Mouse (Mus musculus) embryonic fibroblast, embryonic 13.5 days (primary cell): ENCODE data around the gene Yy1. TPM values are rescaled to one million over a fixed set of nuclear protein-coding genes. Genes with fewer than 3 reads are reported as not detected.

ENCODE experiments used
- H3K27ac ChIP-seq: 2 replicates; pipeline ENCODE4 v1.5.1; 2012; ENCODE audit warnings: low read length, control low read depth, inconsistent platforms; ENCODE audit not compliant: insufficient read depth
- H3K4me1 ChIP-seq: 2 replicates; pipeline ENCODE4 v1.6.1; 2011; ENCODE audit warnings: low read length; ENCODE audit not compliant: control insufficient read depth, insufficient read depth
- H3K4me3 ChIP-seq: 2 replicates; pipeline ENCODE4 v1.5.1; 2011; ENCODE audit warnings: mild to moderate bottlenecking, control low read depth, low read length; ENCODE audit not compliant: insufficient read depth
- CTCF ChIP-seq: IDR thresholded peaks from 2 replicates; pipeline ENCODE4 v1.5.1; 2011; ENCODE audit warnings: mild to moderate bottlenecking, control low read depth, low read length, moderate library complexity, borderline replicate concordance; ENCODE audit not compliant: insufficient read depth
- POLR2A ChIP-seq: IDR thresholded peaks from 2 replicates; pipeline ENCODE4 v1.6.1; 2011; ENCODE audit warnings: low read depth, mild to moderate bottlenecking, control low read depth, low read length, moderate library complexity
- polyA plus RNA-seq: library from polyadenylated mRNA; stranded (reverse); fragments of >200 nt; gene quantifications from 2 replicates; pipeline ENCODE4 v1.2.4, GENCODE M21; 2011; ENCODE audit warnings: low read depth; ENCODE audit not compliant: missing spikeins, insufficient read length

Gene Yy1
- polyA plus RNA-seq, result 71.2 and 73.8 TPM in 2 replicates

DNA sequence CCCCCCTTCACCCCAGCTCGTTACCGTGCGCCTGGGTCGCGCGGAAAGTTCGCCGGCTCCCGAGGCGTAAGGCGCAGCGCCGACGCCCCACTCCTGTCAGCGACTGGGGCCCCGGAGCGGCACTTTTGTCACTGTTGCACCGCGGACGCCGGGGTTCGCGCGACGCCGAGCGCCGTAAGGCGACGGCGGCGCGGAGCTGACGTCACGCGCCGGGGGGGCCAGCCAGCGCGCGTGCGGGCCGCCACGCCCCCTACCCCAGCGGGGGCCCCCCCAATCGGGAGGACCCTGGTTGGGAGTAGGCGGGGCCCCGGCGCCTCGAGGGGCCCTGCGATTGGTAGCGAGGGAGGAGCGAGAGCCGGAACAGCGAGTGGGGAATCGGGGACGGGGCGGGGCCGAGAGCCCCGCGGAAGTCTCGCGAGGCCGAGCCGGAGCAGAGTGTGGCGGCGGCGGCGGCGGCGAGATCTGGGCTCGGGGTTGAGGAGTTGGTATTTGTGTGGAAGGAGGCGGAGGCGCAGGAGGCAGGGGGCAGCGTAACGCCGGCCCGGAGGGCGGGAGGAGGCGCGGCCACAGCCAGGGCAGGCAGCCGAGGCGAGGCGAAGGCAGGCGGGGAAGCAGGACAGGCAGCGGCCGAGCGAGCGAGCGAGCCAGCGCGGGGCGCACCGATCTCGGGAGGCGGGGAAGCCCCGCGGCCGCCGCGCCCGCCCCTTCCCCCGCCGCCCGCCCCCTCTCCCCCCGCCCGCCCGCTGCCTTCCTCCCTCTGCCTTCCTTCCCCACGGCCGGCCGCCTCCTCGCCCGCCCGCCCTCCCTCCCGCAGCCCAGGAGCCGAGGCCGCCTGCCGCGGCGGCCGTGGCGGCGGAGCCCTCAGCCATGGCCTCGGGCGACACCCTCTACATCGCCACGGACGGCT is at the start of gene Yy1:
Gene Yy1 (plus strand): TSS at position 428 of the 907 bp plus-strand sequence.
- peak; percentile 84 for TF ChIP-seq POLR2A
- no peak for TF ChIP-seq CTCF
- peak within 1 kb of the TSS; percentile 98 for H3K27ac ChIP-seq
- no peaks in the 10 kb centered on the region; the same call in none of the 2 replicates for H3K4me1 ChIP-seq
- H3K4me3 ChIP-seq, result peak within 1 kb of the TSS; percentile 82

DNA sequence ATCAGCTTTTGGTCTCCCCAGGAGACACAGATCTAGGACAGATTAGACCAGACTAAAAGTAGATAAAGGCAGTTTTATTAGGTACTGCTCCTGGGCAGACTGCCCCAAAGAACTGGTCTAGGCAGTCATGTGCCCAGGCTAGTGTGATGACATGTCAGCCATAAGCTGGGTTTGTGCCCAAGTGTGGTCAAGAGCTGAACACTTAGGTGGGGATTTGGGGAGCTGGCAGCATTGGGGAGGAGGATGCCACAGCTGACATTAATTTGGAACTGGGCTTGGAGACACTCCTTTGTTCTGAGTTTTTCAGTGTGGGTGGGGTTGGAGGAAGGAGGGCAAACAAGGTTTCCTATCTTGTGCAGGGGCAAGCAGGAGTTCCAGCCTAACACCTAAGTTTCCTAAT is 46.8 kb upstream of the Yy1 start:
- TF ChIP-seq CTCF (no peak), POLR2A (no peak)
- Histone ChIP-seq H3K4me1 (no peaks in the 10 kb centered on the region), H3K4me3 (no peak overlapping the region), H3K27ac (no peak overlapping the region)

- TF ChIP-seq CTCF (no peak), POLR2A (no peak)
- H3K4me3 ChIP-seq, result no peak overlapping the region
- no peaks in the 10 kb centered on the region for H3K4me1 ChIP-seq
- H3K27ac ChIP-seq, result no peak overlapping the region
Measured at GRCm38 (mm10) chr12:108749019-108749418, 43.8 kb upstream of the Yy1 start.

GRCm38 (mm10) chr12:108749454-108749853 is 43.3 kb upstream of the Yy1 start:
- no peak for TF ChIP-seq POLR2A
- TF ChIP-seq CTCF, result no peak
- no peaks in the 10 kb centered on the region for H3K4me1 ChIP-seq
- H3K27ac ChIP-seq, result no peak overlapping the region
- no peak overlapping the region for H3K4me3 ChIP-seq

- Histone ChIP-seq H3K27ac (no peak overlapping the region), H3K4me3 (no peak overlapping the region), H3K4me1 (no peaks in the 10 kb centered on the region)
- TF ChIP-seq CTCF (no peak), POLR2A (no peak)
Measured at GRCm38 (mm10) chr12:108750226-108750625, 42.5 kb upstream of the Yy1 start.

DNA sequence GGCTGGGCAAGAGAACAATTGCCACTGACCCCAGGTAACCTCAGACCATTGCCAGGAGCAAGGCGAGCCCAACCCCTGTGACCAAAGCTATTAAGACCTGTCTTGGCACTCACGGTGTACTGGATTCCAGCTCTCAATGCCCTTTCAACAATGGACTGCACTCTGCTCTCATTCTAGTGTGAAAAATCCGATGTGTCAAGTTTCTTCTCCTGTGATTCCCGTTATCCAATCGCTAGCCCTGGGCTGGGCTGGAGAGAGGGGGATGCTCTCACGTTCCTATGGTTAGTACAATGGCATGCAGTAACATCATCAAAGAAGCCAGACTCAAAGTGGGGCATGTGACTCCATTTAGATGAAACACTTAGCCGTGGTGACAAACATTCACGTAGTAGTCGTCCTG is 41.0 kb upstream of the Yy1 start:
- TF ChIP-seq POLR2A, result no peak
- TF ChIP-seq CTCF, result no peak

DNA sequence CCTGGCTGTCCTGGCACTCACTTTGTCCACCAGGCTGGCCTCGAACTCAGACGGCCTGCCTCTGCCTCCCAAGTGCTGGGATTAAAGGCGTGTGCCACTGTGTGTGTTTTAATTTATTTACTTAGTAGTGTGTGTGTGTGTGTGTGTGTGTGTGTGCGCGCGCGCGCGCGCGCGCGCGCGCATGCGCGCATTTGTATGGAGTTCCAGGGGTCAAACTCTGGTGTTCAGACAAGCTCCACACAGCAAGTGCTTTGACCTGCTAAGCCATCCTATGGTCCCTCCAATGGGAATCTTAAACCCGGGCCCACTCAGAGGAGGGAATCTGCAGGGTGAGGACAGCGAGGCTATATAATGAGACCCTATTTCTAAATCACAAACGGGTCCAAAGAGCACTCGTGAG is 37.6 kb upstream of the Yy1 start:
- Histone ChIP-seq H3K4me3 (no peak overlapping the region), H3K4me1 (no peaks in the 10 kb centered on the region), H3K27ac (no peak overlapping the region)
- TF ChIP-seq POLR2A (no peak), CTCF (no peak)

More for the DNA sequence above, 41.0 kb upstream of the Yy1 start:
- Histone ChIP-seq H3K4me3 (no peak overlapping the region), H3K27ac (no peak overlapping the region), H3K4me1 (no peaks in the 10 kb centered on the region)

DNA sequence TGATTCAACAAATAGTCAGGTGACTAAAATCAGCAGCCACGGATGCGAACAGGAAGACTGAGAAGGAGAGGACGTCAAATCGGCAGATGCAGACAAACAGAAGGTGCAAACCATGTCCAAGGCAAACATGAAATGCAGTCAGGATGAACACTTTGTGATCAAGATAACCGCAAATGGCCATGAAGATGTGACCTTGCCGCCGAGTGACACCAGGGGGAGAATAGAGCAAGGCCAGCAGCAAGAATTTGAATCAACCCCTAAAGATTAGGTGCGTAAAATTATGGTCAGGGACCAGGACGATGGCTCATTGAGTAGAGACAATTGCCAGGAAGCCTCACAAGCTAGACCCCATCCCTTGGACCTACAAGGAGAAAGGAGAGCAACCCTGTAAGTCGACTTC is 36.2 kb upstream of the Yy1 start:
- Histone ChIP-seq H3K27ac (no peak overlapping the region), H3K4me1 (no peaks in the 10 kb centered on the region), H3K4me3 (no peak overlapping the region)
- no peak for TF ChIP-seq POLR2A
- no peak for TF ChIP-seq CTCF

GRCm38 (mm10) chr12:108757717-108758257 is 35.0 kb upstream of the Yy1 start:
- TF ChIP-seq POLR2A (peak; percentile 79), CTCF (peak; percentile 86)

DNA sequence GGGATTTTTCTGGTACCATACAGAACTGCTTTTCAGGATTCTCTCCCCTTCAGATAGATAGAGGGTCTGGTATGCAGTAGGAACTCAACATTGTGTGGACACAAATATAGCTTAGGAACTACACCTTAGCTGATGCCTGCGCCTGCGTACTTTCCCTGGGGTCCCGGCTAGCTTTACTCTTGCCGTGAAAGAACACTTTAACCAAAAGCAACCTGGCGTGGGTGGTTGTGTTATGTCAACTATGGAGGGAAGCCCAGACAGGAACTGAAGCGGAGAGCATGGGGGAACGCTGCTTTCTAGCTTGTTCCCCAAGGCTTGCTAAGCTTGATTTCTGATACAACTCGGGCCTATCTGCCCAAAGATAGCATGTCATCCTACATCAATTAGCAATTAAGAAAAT is 34.5 kb upstream of the Yy1 start:
- no peak for TF ChIP-seq CTCF
- TF ChIP-seq POLR2A, result no peak
- Histone ChIP-seq H3K27ac (no peak overlapping the region), H3K4me3 (no peak overlapping the region), H3K4me1 (no peaks in the 10 kb centered on the region)

More at GRCm38 (mm10) chr12:108757717-108758257, 35.0 kb upstream of the Yy1 start:
- Histone ChIP-seq H3K4me3 (peak overlapping the region; percentile 52), H3K4me1 (no peaks in the 10 kb centered on the region), H3K27ac (no peak overlapping the region)
